Mouse (Mus musculus) erythroblast, embryonic 14.5 days (primary cell): Measurements from ENCODE around the gene Ift81.

Experiments used
- GATA1 ChIP-seq: IDR thresholded peaks from 2 replicates; pipeline ENCODE4 v1.6.1; 2012; ENCODE audit warnings: low read length, inconsistent platforms, mixed read lengths
- TAL1 ChIP-seq: IDR thresholded peaks from 3 replicates; pipeline ENCODE4 v1.6.1; 2012; ENCODE audit warnings: low read length, inconsistent platforms, mixed read lengths

DNA sequence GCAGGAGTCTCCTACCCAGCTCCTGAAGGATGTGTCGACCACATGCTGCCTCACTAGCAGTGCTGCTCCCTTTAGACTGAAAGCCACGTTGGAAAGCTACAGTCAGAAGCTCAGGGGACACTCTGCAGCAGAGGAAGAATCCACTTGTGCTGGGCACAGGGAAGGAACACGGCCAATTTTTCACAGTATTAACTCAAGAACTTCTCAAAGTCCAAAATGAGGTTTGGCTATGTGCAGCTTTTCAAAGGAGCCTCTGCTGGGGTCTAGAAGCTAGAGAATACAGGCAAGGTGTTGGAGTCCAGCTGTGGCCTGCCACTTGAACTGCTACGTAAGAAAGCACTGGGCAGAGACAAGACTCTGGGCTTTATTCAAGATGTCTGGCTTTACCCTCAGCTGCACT is 24.4 kb downstream of the Ift81 start:
- TF ChIP-seq TAL1 = no peak
- no peak for TF ChIP-seq GATA1
